Mouse (Mus musculus) MEL (cell line): Measurements from ENCODE around the gene Cdk14. TPM values are rescaled to one million over a fixed set of nuclear protein-coding genes. Genes with fewer than 3 reads are reported as not detected.

ENCODE experiments used
- DNase-seq: peaks from one replicate; pipeline ENCODE4 v3.0.0; 2011; ENCODE audit warnings: low read depth, low spot score
- H3K27ac ChIP-seq: 2 replicates; pipeline ENCODE4 v1.5.1; 2012; ENCODE audit warnings: low read depth, mild to moderate bottlenecking, control low read depth, low read length, moderate library complexity; ENCODE audit not compliant: control insufficient read depth
- H3K27me3 ChIP-seq, 2 experiments: fragments of 150-350 bp in 1 of 2; sonication (generic) in 1 of 2; 2 replicates each; pipeline ENCODE4 v1.6.1; 2012; ENCODE audit warnings: low read length in 2 of 2, mild to moderate bottlenecking in 2 of 2, improper control_type of control experiment in 1 of 2, moderate library complexity in 1 of 2; ENCODE audit not compliant: insufficient read depth in 2 of 2, control insufficient read depth in 1 of 2
- H3K36me3 ChIP-seq, 2 experiments: 2 replicates each; pipeline ENCODE4 v1.6.1; 2012 to 2014; ENCODE audit warnings: low read length in 2 of 2, improper control_type of control experiment in 1 of 2, inconsistent platforms in 1 of 2, mild to moderate bottlenecking in 1 of 2; ENCODE audit not compliant: insufficient read depth in 2 of 2, control insufficient read depth in 1 of 2
- H3K4me1 ChIP-seq, 2 experiments: fragments of 150-350 bp in 1 of 2; sonication (generic) in 1 of 2; 2 replicates each; pipeline ENCODE4 v1.6.1; 2012; ENCODE audit warnings: low read length in 2 of 2, improper control_type of control experiment in 1 of 2, mild to moderate bottlenecking in 1 of 2; ENCODE audit not compliant: insufficient read depth in 2 of 2, control insufficient read depth in 1 of 2
- H3K4me3 ChIP-seq, 2 experiments: fragments of 150-350 bp in 1 of 2; sonication (generic) in 1 of 2; 2 replicates each; pipeline ENCODE4 v1.5.1; 2012; ENCODE audit warnings: low read depth in 2 of 2, low read length in 2 of 2, mild to moderate bottlenecking in 2 of 2, moderate library complexity in 2 of 2, control low read depth in 1 of 2, improper control_type of control experiment in 1 of 2; ENCODE audit not compliant: control insufficient read depth in 1 of 2, insufficient read depth in 1 of 2
- H3K79me2 ChIP-seq: 2 replicates; pipeline ENCODE4 v1.6.1; 2012; ENCODE audit warnings: mild to moderate bottlenecking, low read length, moderate library complexity; ENCODE audit not compliant: control insufficient read depth, poor library complexity, insufficient read depth
- H3K9ac ChIP-seq: 2 replicates; pipeline ENCODE4 v1.6.1; 2012; ENCODE audit warnings: low read depth, mild to moderate bottlenecking, control low read depth, low read length, moderate library complexity; ENCODE audit not compliant: control insufficient read depth, poor library complexity, severe bottlenecking
- H3K9me3 ChIP-seq: fragments of 150-350 bp; sonication (generic); replicated peaks from 2 replicates; pipeline ENCODE4 v1.6.1; 2012; ENCODE audit warnings: mild to moderate bottlenecking, low read length, improper control_type of control experiment, moderate library complexity; ENCODE audit not compliant: insufficient read depth
- CHD1 ChIP-seq: IDR thresholded peaks from 2 replicates; pipeline ENCODE4 v1.6.1; 2012; ENCODE audit warnings: low read depth, mild to moderate bottlenecking, inconsistent platforms, low read length, improper control_type of control experiment
- HCFC1 ChIP-seq: IDR thresholded peaks from 2 replicates; pipeline ENCODE4 v1.6.1; 2012; ENCODE audit warnings: low read depth, mild to moderate bottlenecking, inconsistent platforms, low read length, improper control_type of control experiment, moderate library complexity
- KAT2A ChIP-seq: conservative IDR thresholded peaks from 2 replicates; pipeline ENCODE4 v1.6.1; 2012; ENCODE audit warnings: low read depth, low read length, improper control_type of control experiment, inconsistent platforms
- MAX ChIP-seq: IDR thresholded peaks from 2 replicates; pipeline ENCODE4 v1.6.1; 2011; ENCODE audit warnings: low read length, improper control_type of control experiment
- MAZ ChIP-seq: IDR thresholded peaks from 2 replicates; pipeline ENCODE4 v1.6.1; 2012; ENCODE audit warnings: low read depth, mild to moderate bottlenecking, inconsistent platforms, low read length, improper control_type of control experiment
- MYB ChIP-seq: IDR thresholded peaks from 2 replicates; pipeline ENCODE4 v1.6.1; 2011; ENCODE audit warnings: mild to moderate bottlenecking, low read depth, low read length, improper control_type of control experiment
- MYC ChIP-seq: IDR thresholded peaks from 2 replicates; pipeline ENCODE4 v1.6.1; 2011; ENCODE audit warnings: low read depth, mild to moderate bottlenecking, low read length, improper control_type of control experiment, moderate library complexity
- NRF1 ChIP-seq: IDR thresholded peaks from 2 replicates; pipeline ENCODE4 v1.6.1; 2014; ENCODE audit warnings: low read depth, mild to moderate bottlenecking, inconsistent platforms, low read length, improper control_type of control experiment, moderate library complexity; ENCODE audit not compliant: poor library complexity, insufficient read depth, severe bottlenecking
- POLR2A ChIP-seq, 2 experiments: IDR thresholded peaks; 2 replicates each; pipeline ENCODE4 v1.6.1; 2011 to 2012; ENCODE audit warnings: low read length in 2 of 2, mild to moderate bottlenecking in 2 of 2, control low read depth in 1 of 2, improper control_type of control experiment in 1 of 2, low read depth in 1 of 2, moderate library complexity in 1 of 2; ENCODE audit not compliant: control insufficient read depth in 1 of 2, insufficient read depth in 1 of 2, poor library complexity in 1 of 2
- POLR2AphosphoS2 ChIP-seq: IDR thresholded peaks from 2 replicates; pipeline ENCODE4 v1.6.1; 2011; ENCODE audit warnings: low read length, improper control_type of control experiment
- POLR2AphosphoS5 ChIP-seq: IDR thresholded peaks from 2 replicates; pipeline ENCODE4 v1.6.1; 2012; ENCODE audit warnings: low read depth, borderline replicate concordance, mild to moderate bottlenecking, inconsistent platforms, low read length, moderate library complexity, mixed read lengths
- RAD21 ChIP-seq: IDR thresholded peaks from 2 replicates; pipeline ENCODE4 v1.6.1; 2011; ENCODE audit warnings: mild to moderate bottlenecking, low read depth, low read length, improper control_type of control experiment
- SMC3 ChIP-seq: IDR thresholded peaks from 2 replicates; pipeline ENCODE4 v1.6.1; 2011; ENCODE audit warnings: low read depth, low read length, improper control_type of control experiment
- TAL1 ChIP-seq: IDR thresholded peaks from 2 replicates; pipeline ENCODE4 v1.6.1; 2012; ENCODE audit warnings: mild to moderate bottlenecking, inconsistent platforms, low read length, moderate library complexity, mixed read lengths
- USF1 ChIP-seq: IDR thresholded peaks from 2 replicates; pipeline ENCODE4 v1.6.1; 2014; ENCODE audit warnings: low read depth, mild to moderate bottlenecking, inconsistent platforms, low read length, improper control_type of control experiment, moderate library complexity
- ZC3H11A ChIP-seq: IDR thresholded peaks from 2 replicates; pipeline ENCODE4 v1.6.1; 2012; ENCODE audit warnings: low read depth, mild to moderate bottlenecking, inconsistent platforms, low read length, improper control_type of control experiment
- ZKSCAN1 ChIP-seq: IDR thresholded peaks from 2 replicates; pipeline ENCODE4 v1.6.1; 2012; ENCODE audit warnings: low read depth, mild to moderate bottlenecking, inconsistent platforms, low read length, improper control_type of control experiment, moderate library complexity
- ZMIZ1 ChIP-seq: IDR thresholded peaks from 2 replicates; pipeline ENCODE4 v1.6.1; 2012; ENCODE audit warnings: low read depth, mild to moderate bottlenecking, inconsistent platforms, low read length, improper control_type of control experiment, moderate library complexity
- polyA plus RNA-seq, 2 experiments: library from polyadenylated mRNA; stranded (reverse) in 1 of 2; unstranded in 1 of 2; fragments of >175 nt in 1 of 2; fragments of >200 nt in 1 of 2; gene quantifications; 2 replicates each; pipeline versions ENCODE4 v1.2.1 to v1.2.4; 2012; ENCODE audit warnings: low replicate concordance in 2 of 2, low read depth in 1 of 2; ENCODE audit not compliant: insufficient read length in 2 of 2, insufficient read depth in 1 of 2, missing spikeins in 1 of 2
- total RNA-seq: library from RNA; depleted of rRNA; stranded (reverse); fragments of 300-350 nt; gene quantifications from 2 replicates; pipeline ENCODE4 v1.2.3, GENCODE M21; 2012

Gene Cdk14
- total and polyA plus RNA-seq, 3 experiments = not detected

DNA sequence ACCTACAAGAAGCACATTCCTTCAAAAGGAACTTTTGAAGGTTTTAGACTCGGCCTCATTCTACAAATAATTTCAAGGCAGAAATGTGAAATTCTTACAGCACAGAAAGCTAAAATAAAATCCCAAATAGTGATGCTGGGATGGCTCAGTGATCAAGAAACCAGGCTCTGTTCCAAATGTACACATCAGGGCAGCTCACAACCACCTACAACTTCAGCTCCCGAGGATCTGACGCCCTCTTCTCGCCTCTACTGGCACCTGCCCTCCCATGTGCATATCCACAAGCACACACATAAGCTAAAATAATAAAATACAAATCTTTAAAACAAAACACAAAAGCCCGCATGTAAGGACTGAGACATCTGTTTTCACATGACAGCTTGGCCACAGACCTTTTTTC is 135.6 kb downstream of the Cdk14 start:
- Histone ChIP-seq H3K36me3 (no peaks in the 10 kb centered on the region), H3K9ac (no peak overlapping the region), H3K4me1 (no peaks in the 10 kb centered on the region), H3K27ac (no peak overlapping the region), H3K4me3 (no peak overlapping the region), H3K9me3 (no peaks in the 10 kb centered on the region), H3K79me2 (no peaks in the 10 kb centered on the region), H3K27me3 (no peaks in the 10 kb centered on the region)
- TF ChIP-seq MAX = no peak
- no peak for TF ChIP-seq POLR2AphosphoS5
- TF ChIP-seq ZKSCAN1 = no peak
- TF ChIP-seq KAT2A = no peak
- no peak for TF ChIP-seq POLR2AphosphoS2
- no peak for TF ChIP-seq HCFC1
- TF ChIP-seq ZMIZ1 = no peak
- no peak for TF ChIP-seq MYB
- no peak for TF ChIP-seq MYC
- no peak for DNase-seq

DNA sequence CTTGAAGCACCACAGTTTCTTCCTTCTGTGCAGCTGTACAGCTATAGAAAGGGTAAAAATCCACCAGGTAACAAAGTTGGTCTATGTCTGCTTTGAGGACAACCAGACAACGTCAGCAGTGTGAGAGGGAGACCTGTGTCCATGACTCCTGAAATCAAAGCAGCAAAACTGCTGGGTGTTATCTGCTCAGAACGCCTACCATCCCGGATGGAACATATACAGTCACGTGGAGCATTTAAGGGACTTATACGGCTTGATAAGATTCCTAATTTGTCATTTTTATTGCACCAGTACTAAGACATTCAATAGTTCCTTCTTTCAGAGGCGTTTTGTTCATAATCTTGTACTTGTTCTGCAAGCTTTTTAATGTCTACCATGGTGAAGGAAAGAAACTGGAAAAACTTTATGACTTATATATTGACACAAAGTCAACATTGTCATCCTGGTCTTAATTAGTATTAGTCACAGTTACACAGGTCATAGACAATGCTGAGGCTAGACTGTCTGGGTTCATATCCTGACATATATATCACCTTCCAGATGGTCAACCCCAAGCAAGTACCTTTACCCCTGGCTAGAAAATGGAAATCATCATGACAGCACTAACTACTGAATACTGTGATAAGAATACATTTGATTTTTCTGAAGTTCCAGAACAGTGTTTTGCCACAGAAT is 136.2 kb downstream of the Cdk14 start:
- H3K9me3 ChIP-seq = no peaks in the 10 kb centered on the region
- H3K27me3 ChIP-seq = no peaks in the 10 kb centered on the region
- no peak for DNase-seq
- no peak overlapping the region for H3K9ac ChIP-seq
- H3K27ac ChIP-seq = no peak overlapping the region
- H3K79me2 ChIP-seq = no peaks in the 10 kb centered on the region
- H3K4me3 ChIP-seq = no peak overlapping the region
- no peaks in the 10 kb centered on the region for H3K36me3 ChIP-seq
- H3K4me1 ChIP-seq = no peaks in the 10 kb centered on the region
- no peak for TF ChIP-seq TAL1
- TF ChIP-seq MAX = no peak
- TF ChIP-seq NRF1 = no peak
- no peak for TF ChIP-seq CHD1
- no peak for TF ChIP-seq POLR2A (IDR thresholded peaks at IDR 0.05; ENCODE audit: control insufficient read depth in 1 of 2, insufficient read depth in 1 of 2, low read depth in 1 of 2, low read length in 2 of 2, poor library complexity in 1 of 2)
- TF ChIP-seq MAZ = no peak
- no peak for TF ChIP-seq ZC3H11A
- TF ChIP-seq USF1 = no peak
- no peak for TF ChIP-seq SMC3
- no peak for TF ChIP-seq RAD21
- TF ChIP-seq POLR2AphosphoS5 = no peak
- TF ChIP-seq, all 39 proteins: peak for 0
